Mouse (Mus musculus): ENCODE measurements around the gene Ppargc1a. TPM values are rescaled to one million over a fixed set of nuclear protein-coding genes. Genes with fewer than 3 reads are reported as not detected.

Gene Ppargc1a
- polyA plus RNA-seq, 1 experiment from 2014 or later = 8.1 TPM

GRCm38 (mm10) chr5:51432532-51432931 is 135.0 kb downstream of the Ppargc1a start:
- ATAC-seq = no peak
- Histone ChIP-seq H3K9ac (ENCODE audit: low read depth, low read length) (no peak overlapping the region), H3K9me3 (ENCODE audit: control insufficient read depth) (no peaks in the 10 kb centered on the region), H3K27ac (ENCODE audit: low read depth, low read length) (no peak overlapping the region), H3K36me3 (ENCODE audit: control insufficient read depth, insufficient read depth) (no peaks in the 10 kb centered on the region), H3K4me3 (ENCODE audit: low read depth, low read length) (no peak overlapping the region), H3K27me3 (replicated peaks; ENCODE audit: control insufficient read depth, insufficient read depth, low read length) (no peaks in the 10 kb centered on the region), H3K4me2 (replicated peaks; ENCODE audit: low read depth) (no peak overlapping the region), H3K4me1 (replicated peaks; ENCODE audit: control insufficient read depth, insufficient read depth, low read length) (no peaks in the 10 kb centered on the region)
- 78% methylated on average over 2 of the region's 2 CpGs for WGBS
- no peak for TF ChIP-seq CTCF (IDR thresholded peaks at IDR 0.05; ENCODE audit: low read depth)

GRCm38 (mm10) chr5:51432031-51432430 is 135.5 kb downstream of the Ppargc1a start:
- WGBS = 44% methylated on average over 4 of the region's 4 CpGs
- Histone ChIP-seq H3K27me3 (replicated peaks; ENCODE audit: control insufficient read depth, insufficient read depth, low read length) (no peaks in the 10 kb centered on the region), H3K36me3 (ENCODE audit: control insufficient read depth, insufficient read depth) (no peaks in the 10 kb centered on the region), H3K4me1 (replicated peaks; ENCODE audit: control insufficient read depth, insufficient read depth, low read length) (no peaks in the 10 kb centered on the region), H3K9ac (ENCODE audit: low read depth, low read length) (no peak overlapping the region), H3K9me3 (ENCODE audit: control insufficient read depth) (no peaks in the 10 kb centered on the region), H3K4me2 (replicated peaks; ENCODE audit: low read depth) (no peak overlapping the region), H3K27ac (ENCODE audit: low read depth, low read length) (no peak overlapping the region), H3K4me3 (ENCODE audit: low read depth, low read length) (no peak overlapping the region)
- TF ChIP-seq CTCF (IDR thresholded peaks at IDR 0.05; ENCODE audit: low read depth) = no peak
- ATAC-seq = no peak

GRCm38 (mm10) chr5:51426406-51426805 is 141.1 kb downstream of the Ppargc1a start:
- no peaks in the 10 kb centered on the region for H3K36me3 ChIP-seq (ENCODE audit: control insufficient read depth, insufficient read depth)
- no peaks in the 10 kb centered on the region for H3K27me3 ChIP-seq (replicated peaks; ENCODE audit: control insufficient read depth, insufficient read depth, low read length)
- no peak overlapping the region for H3K4me3 ChIP-seq (ENCODE audit: low read depth, low read length)
- H3K4me2 ChIP-seq (replicated peaks; ENCODE audit: low read depth) = no peak overlapping the region
- no peak overlapping the region for H3K27ac ChIP-seq (ENCODE audit: low read depth, low read length)
- ATAC-seq = no peak
- H3K4me1 ChIP-seq (replicated peaks; ENCODE audit: control insufficient read depth, insufficient read depth, low read length) = no peaks in the 10 kb centered on the region
- no peak for TF ChIP-seq CTCF (IDR thresholded peaks at IDR 0.05; ENCODE audit: low read depth)
- no peak overlapping the region for H3K9ac ChIP-seq (ENCODE audit: low read depth, low read length)
- no peaks in the 10 kb centered on the region for H3K9me3 ChIP-seq (ENCODE audit: control insufficient read depth)

- Histone ChIP-seq H3K4me1 (replicated peaks; ENCODE audit: control insufficient read depth, insufficient read depth, low read length) (no peaks in the 10 kb centered on the region), H3K9ac (ENCODE audit: low read depth, low read length) (no peak overlapping the region), H3K27ac (ENCODE audit: low read depth, low read length) (no peak overlapping the region), H3K27me3 (replicated peaks; ENCODE audit: control insufficient read depth, insufficient read depth, low read length) (no peaks in the 10 kb centered on the region), H3K9me3 (ENCODE audit: control insufficient read depth) (no peaks in the 10 kb centered on the region), H3K4me2 (replicated peaks; ENCODE audit: low read depth) (no peak overlapping the region), H3K4me3 (ENCODE audit: low read depth, low read length) (no peak overlapping the region), H3K36me3 (ENCODE audit: control insufficient read depth, insufficient read depth) (no peaks in the 10 kb centered on the region)
- TF ChIP-seq CTCF (IDR thresholded peaks at IDR 0.05; ENCODE audit: low read depth) = no peak
- peak; percentile 54; the same call in 1 of the 2 replicates for ATAC-seq
- WGBS = 84% methylated on average over 7 of the region's 7 CpGs
Measured at GRCm38 (mm10) chr5:51416377-51416776, 151.1 kb downstream of the Ppargc1a start.

GRCm38 (mm10) chr5:51415456-51415855 is 152.1 kb downstream of the Ppargc1a start:
- Histone ChIP-seq H3K4me3 (ENCODE audit: low read depth, low read length) (no peak overlapping the region), H3K4me2 (replicated peaks; ENCODE audit: low read depth) (no peak overlapping the region), H3K36me3 (ENCODE audit: control insufficient read depth, insufficient read depth) (no peaks in the 10 kb centered on the region), H3K27me3 (replicated peaks; ENCODE audit: control insufficient read depth, insufficient read depth, low read length) (no peaks in the 10 kb centered on the region), H3K9ac (ENCODE audit: low read depth, low read length) (no peak overlapping the region), H3K9me3 (ENCODE audit: control insufficient read depth) (no peaks in the 10 kb centered on the region), H3K27ac (ENCODE audit: low read depth, low read length) (no peak overlapping the region), H3K4me1 (replicated peaks; ENCODE audit: control insufficient read depth, insufficient read depth, low read length) (no peaks in the 10 kb centered on the region)
- peak; percentile 64 for ATAC-seq
- TF ChIP-seq CTCF (IDR thresholded peaks at IDR 0.05; ENCODE audit: low read depth) = no peak
- 34% methylated on average over 2 of the region's 2 CpGs for WGBS

GRCm38 (mm10) chr5:51412303-51413117 is 155.0 kb downstream of the Ppargc1a start:
- H3K9me3 ChIP-seq (ENCODE audit: control insufficient read depth) = no peaks in the 10 kb centered on the region
- no peak overlapping the region for H3K27ac ChIP-seq (ENCODE audit: low read depth, low read length)
- H3K27me3 ChIP-seq (replicated peaks; ENCODE audit: control insufficient read depth, insufficient read depth, low read length) = no peaks in the 10 kb centered on the region
- 58% methylated on average over 12 of the region's 12 CpGs for WGBS
- no peak overlapping the region for H3K9ac ChIP-seq (ENCODE audit: low read depth, low read length)
- no peak overlapping the region for H3K4me3 ChIP-seq (ENCODE audit: low read depth, low read length)
- no peak for ATAC-seq
- TF ChIP-seq CTCF (IDR thresholded peaks at IDR 0.05; ENCODE audit: low read depth) = no peak
- H3K4me1 ChIP-seq (replicated peaks; ENCODE audit: control insufficient read depth, insufficient read depth, low read length) = no peaks in the 10 kb centered on the region
- H3K36me3 ChIP-seq (ENCODE audit: control insufficient read depth, insufficient read depth) = no peaks in the 10 kb centered on the region
- H3K4me2 ChIP-seq (replicated peaks; ENCODE audit: low read depth) = no peak overlapping the region

Measured in intestine, postnatal 0 days (tissue).